Mouse (Mus musculus): Measurements from ENCODE around the gene Mettl1.

GRCm38 (mm10) chr10:127033301-127033741 is 7.9 kb upstream of the Mettl1 start:
- no peak for TF ChIP-seq GATA1 (IDR thresholded peaks at IDR 0.05; ENCODE audit: borderline replicate concordance, low read length)
- no peak for TF ChIP-seq FLI1 (IDR thresholded peaks at IDR 0.05; ENCODE audit: low read length)

Data from megakaryocyte, embryonic 14.5 days (primary cell).